Mouse (Mus musculus) stomach, postnatal 0 days (tissue): ENCODE measurements around the gene Kcnd3. TPM values are rescaled to one million over a fixed set of nuclear protein-coding genes. Genes with fewer than 3 reads are reported as not detected.

Experiments
- ATAC-seq: fragments of 200-750 bp; cut with Nextera tagmentation; 2 replicates; pipeline ENCODE4 v1.8.0; 2017; ENCODE audit not compliant: low FRiP score, low TSS enrichment
- DNase-seq: peaks from one replicate; pipeline ENCODE4 v3.0.0-alpha.2; 2016; ENCODE audit warnings: low spot score
- H3K27ac ChIP-seq: fragments of 300-500 bp; sonication (generic); replicated peaks from 2 replicates; pipeline ENCODE4 v1.5.1; 2014; ENCODE audit warnings: mild to moderate bottlenecking, control low read depth
- H3K27me3 ChIP-seq: fragments of 300-500 bp; sonication (generic); 2 replicates; pipeline ENCODE4 v1.6.1; 2014; ENCODE audit warnings: low read length; ENCODE audit not compliant: control insufficient read depth, insufficient read depth
- H3K36me3 ChIP-seq: fragments of 300-500 bp; sonication (generic); 2 replicates; pipeline ENCODE4 v1.6.1; 2014; ENCODE audit warnings: low read length, mixed read lengths; ENCODE audit not compliant: control insufficient read depth, insufficient read depth
- H3K4me1 ChIP-seq: fragments of 300-500 bp; sonication (generic); replicated peaks from 2 replicates; pipeline ENCODE4 v1.6.1; 2014; ENCODE audit warnings: antibody characterized with exemption; ENCODE audit not compliant: control insufficient read depth, insufficient read depth
- H3K4me2 ChIP-seq: fragments of 300-500 bp; sonication (generic); replicated peaks from 2 replicates; pipeline ENCODE4 v1.6.1; 2014; ENCODE audit warnings: low read depth, mild to moderate bottlenecking, control low read depth, moderate library complexity
- H3K4me3 ChIP-seq: fragments of 300-500 bp; sonication (generic); 2 replicates; pipeline ENCODE4 v1.5.1; 2014; ENCODE audit warnings: low read depth, low read length, control low read depth
- H3K9ac ChIP-seq: fragments of 300-500 bp; sonication (generic); 2 replicates; pipeline ENCODE4 v1.6.1; 2014; ENCODE audit warnings: mild to moderate bottlenecking, low read length, control low read depth, mixed read lengths
- H3K9me3 ChIP-seq: fragments of 300-500 bp; sonication (generic); 2 replicates; pipeline ENCODE4 v1.6.1; 2016; ENCODE audit warnings: low read length; ENCODE audit not compliant: control insufficient read depth
- CTCF ChIP-seq: IDR thresholded peaks from 2 replicates; pipeline ENCODE4 v1.5.1; 2016; ENCODE audit warnings: antibody characterized with exemption, low read depth, mild to moderate bottlenecking, moderate library complexity
- EP300 ChIP-seq: optimal IDR thresholded peaks from 2 replicates; pipeline ENCODE3; 2016; ENCODE audit warnings: antibody characterized with exemption
- WGBS: fragments of 180-500 bp; shearing (Covaris S2); extraction: QIAGEN DNeasy Blood & Tissue Kit; methylation state at CpG from one replicate; pipeline ENCODE4 v1.1.7; 2014; 5-methylcytosine and 5-hydroxymethylcytosine counted together
- polyA plus RNA-seq: library from polyadenylated mRNA; unstranded; fragments of >200 nt; fragmentation: Nextera tagmentation; extraction: Ambion mirVana; gene quantifications from 2 replicates; pipeline ENCODE4 v1.2.1, GENCODE M21; 2015

The Kcnd3 gene
- polyA plus RNA-seq, 1 experiment from 2014 or later = 2.4 TPM

- no peaks in the 10 kb centered on the region for H3K27me3 ChIP-seq
- H3K4me3 ChIP-seq = no peak overlapping the region
- H3K36me3 ChIP-seq = no peaks in the 10 kb centered on the region
- H3K9ac ChIP-seq = no peak overlapping the region
- H3K9me3 ChIP-seq = no peaks in the 10 kb centered on the region
- ATAC-seq (no peak), DNase-seq (no peak)
- H3K27ac ChIP-seq = no peak overlapping the region
- TF ChIP-seq EP300 (no peak), CTCF (no peak)
- no peaks in the 10 kb centered on the region for H3K4me1 ChIP-seq
- 85% methylated on average over 1 of the region's 1 CpGs for WGBS
- no peak overlapping the region for H3K4me2 ChIP-seq
Measured at GRCm38 (mm10) chr3:105544106-105544505, 92.0 kb downstream of the Kcnd3 start.

- Histone ChIP-seq H3K27ac (no peak overlapping the region), H3K9me3 (no peaks in the 10 kb centered on the region), H3K36me3 (no peaks in the 10 kb centered on the region), H3K9ac (no peak overlapping the region), H3K4me2 (no peak overlapping the region), H3K27me3 (no peaks in the 10 kb centered on the region), H3K4me1 (no peaks in the 10 kb centered on the region), H3K4me3 (no peak overlapping the region)
- ATAC-seq = no peak
- no peak for DNase-seq
- WGBS = 39% methylated on average over 13 of the region's 13 CpGs
- TF ChIP-seq CTCF (no peak), EP300 (no peak)
Measured at GRCm38 (mm10) chr3:105546611-105547071, 94.5 kb downstream of the Kcnd3 start.

DNA sequence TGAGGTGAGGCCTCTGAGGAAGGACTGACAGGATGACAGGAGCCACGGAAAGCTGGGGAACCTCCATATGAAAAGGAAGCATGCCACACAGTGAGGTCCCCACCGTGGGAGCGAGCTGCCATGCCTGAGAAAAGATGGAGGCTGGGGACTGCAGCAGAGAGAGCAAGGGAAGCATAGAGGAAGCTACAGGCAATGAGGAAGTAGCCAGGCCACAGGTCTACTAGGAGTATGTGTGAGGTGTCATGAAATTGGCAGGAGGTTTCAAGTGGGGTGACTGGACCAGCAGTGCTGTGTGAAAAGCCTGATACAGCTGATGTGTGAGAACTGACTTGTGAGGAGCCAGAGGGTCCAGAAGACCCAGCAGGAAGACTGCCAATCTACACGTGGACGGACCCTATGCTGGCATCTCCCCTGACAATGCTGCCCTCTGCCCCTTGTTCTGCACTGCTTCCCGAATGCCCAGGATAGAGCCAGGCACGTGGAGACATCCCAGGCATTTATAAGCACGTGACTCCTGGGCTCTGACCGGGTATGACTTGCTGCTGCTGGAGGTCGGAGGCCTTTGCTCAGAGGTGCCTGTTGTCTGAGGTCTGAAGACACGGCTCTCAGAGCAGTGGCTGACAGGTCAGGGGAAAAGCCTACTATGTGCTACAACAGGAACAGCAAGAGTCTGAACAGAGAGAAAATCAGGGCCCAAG is 96.1 kb downstream of the Kcnd3 start:
- Histone ChIP-seq H3K4me1 (no peaks in the 10 kb centered on the region), H3K36me3 (no peaks in the 10 kb centered on the region), H3K9ac (no peak overlapping the region), H3K4me3 (no peak overlapping the region), H3K4me2 (no peak overlapping the region), H3K27me3 (no peaks in the 10 kb centered on the region), H3K27ac (no peak overlapping the region), H3K9me3 (no peaks in the 10 kb centered on the region)
- WGBS = 71% methylated on average over 11 of the region's 11 CpGs
- DNase-seq = no peak
- no peak for ATAC-seq
- TF ChIP-seq EP300 (no peak), CTCF (no peak)

- no peaks in the 10 kb centered on the region for H3K36me3 ChIP-seq
- no peak for TF ChIP-seq CTCF
- TF ChIP-seq EP300 = no peak
- no peak overlapping the region for H3K4me2 ChIP-seq
- H3K4me1 ChIP-seq = no peaks in the 10 kb centered on the region
- H3K9me3 ChIP-seq = no peaks in the 10 kb centered on the region
- H3K27ac ChIP-seq = no peak overlapping the region
- no peak overlapping the region for H3K4me3 ChIP-seq
- ATAC-seq = peak; percentile 53; the same call in 1 of the 2 replicates
- DNase-seq = no peak
- 18% methylated on average over 2 of the region's 2 CpGs for WGBS
- no peak overlapping the region for H3K9ac ChIP-seq
- H3K27me3 ChIP-seq = no peaks in the 10 kb centered on the region
Measured at GRCm38 (mm10) chr3:105559456-105559855, 107.3 kb downstream of the Kcnd3 start.

DNA sequence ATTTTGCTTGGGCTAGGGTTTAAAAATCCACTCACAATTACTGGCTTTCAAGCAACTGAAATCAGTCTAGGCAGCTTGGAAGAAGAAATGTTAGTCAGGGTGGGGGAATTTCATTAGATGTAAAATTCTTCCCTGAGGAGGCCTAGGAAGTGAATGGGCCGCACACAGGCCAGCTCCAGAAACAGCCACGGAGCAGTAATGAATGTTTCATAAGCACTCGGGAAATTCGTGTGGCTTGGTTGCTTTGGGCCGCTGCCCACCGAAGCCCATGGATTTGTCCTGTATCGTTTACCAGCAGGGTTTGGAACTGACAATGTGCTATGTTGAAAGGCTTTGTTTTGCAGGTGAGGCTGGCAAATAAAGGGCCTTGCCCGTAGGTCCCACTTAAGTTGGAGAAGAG is 114.8 kb downstream of the Kcnd3 start:
- Histone ChIP-seq H3K4me3 (no peak overlapping the region), H3K27me3 (no peaks in the 10 kb centered on the region), H3K9me3 (no peaks in the 10 kb centered on the region), H3K4me1 (no peaks in the 10 kb centered on the region), H3K27ac (no peak overlapping the region), H3K9ac (no peak overlapping the region), H3K36me3 (no peaks in the 10 kb centered on the region), H3K4me2 (no peak overlapping the region)
- no peak for DNase-seq
- no peak for ATAC-seq
- 60% methylated on average over 8 of the region's 8 CpGs for WGBS
- no peak for TF ChIP-seq CTCF
- no peak for TF ChIP-seq EP300

- ATAC-seq = no peak
Measured at GRCm38 (mm10) chr3:105567472-105567871, 115.3 kb downstream of the Kcnd3 start.

More at GRCm38 (mm10) chr3:105567472-105567871, 115.3 kb downstream of the Kcnd3 start:
- no peak for DNase-seq
- no peak for TF ChIP-seq EP300
- peak; percentile 3; the same call in 1 of the 2 replicates for TF ChIP-seq CTCF
- Histone ChIP-seq H3K27me3 (no peaks in the 10 kb centered on the region), H3K27ac (no peak overlapping the region), H3K36me3 (no peaks in the 10 kb centered on the region), H3K4me2 (no peak overlapping the region), H3K9me3 (no peaks in the 10 kb centered on the region), H3K4me3 (no peak overlapping the region), H3K9ac (no peak overlapping the region), H3K4me1 (no peaks in the 10 kb centered on the region)
- 50% methylated on average over 4 of the region's 4 CpGs for WGBS
